Mouse (Mus musculus) hindbrain, embryonic 14.5 days (tissue): ENCODE measurements around the gene Adpgk. TPM values are rescaled to one million over a fixed set of nuclear protein-coding genes. Genes with fewer than 3 reads are reported as not detected.

Experiments used
- ATAC-seq: fragments of 200-750 bp; cut with Nextera tagmentation; 2 replicates; pipeline ENCODE4 v1.8.0; 2017; ENCODE audit warnings: moderate number of reproducible peaks, mild to moderate bottlenecking, moderate TSS enrichment, moderate library complexity; ENCODE audit not compliant: low FRiP score
- DNase-seq: peaks from one replicate; pipeline ENCODE4 v3.0.0-alpha.2; 2015; ENCODE audit warnings: low spot score
- H3K27ac ChIP-seq: fragments of 300-500 bp; sonication (generic); 2 replicates; pipeline ENCODE4 v1.5.1; 2014; ENCODE audit warnings: mild to moderate bottlenecking, moderate library complexity
- H3K27me3 ChIP-seq: fragments of 300-500 bp; sonication (generic); 2 replicates; pipeline ENCODE4 v1.6.1; 2014; ENCODE audit warnings: mild to moderate bottlenecking, low read length, mixed read lengths; ENCODE audit not compliant: control insufficient read depth, insufficient read depth
- H3K36me3 ChIP-seq: fragments of 300-500 bp; sonication (generic); replicated peaks from 2 replicates; pipeline ENCODE4 v1.6.1; 2014; ENCODE audit not compliant: control insufficient read depth, insufficient read depth
- H3K4me1 ChIP-seq: fragments of 300-500 bp; sonication (generic); replicated peaks from 2 replicates; pipeline ENCODE4 v1.6.1; 2014; ENCODE audit warnings: antibody characterized with exemption, low read length, mixed read lengths; ENCODE audit not compliant: control insufficient read depth, insufficient read depth
- H3K4me2 ChIP-seq: fragments of 300-500 bp; sonication (generic); replicated peaks from 2 replicates; pipeline ENCODE4 v1.6.1; 2014; ENCODE audit warnings: mild to moderate bottlenecking, moderate library complexity
- H3K4me3 ChIP-seq: fragments of 300-500 bp; sonication (generic); replicated peaks from 2 replicates; pipeline ENCODE4 v1.5.1; 2014; ENCODE audit warnings: mild to moderate bottlenecking, low read length
- H3K9ac ChIP-seq: fragments of 300-500 bp; sonication (generic); 2 replicates; pipeline ENCODE4 v1.6.1; 2014
- H3K9me3 ChIP-seq: fragments of 300-500 bp; sonication (generic); 2 replicates; pipeline ENCODE4 v1.6.1; 2016; ENCODE audit warnings: low read length; ENCODE audit not compliant: control insufficient read depth
- WGBS: fragments of 180-500 bp; shearing (Covaris S2); extraction: QIAGEN DNeasy Blood & Tissue Kit; methylation state at CpG from one replicate; pipeline ENCODE4 v1.1.7; 2014; 5-methylcytosine and 5-hydroxymethylcytosine counted together
- polyA plus RNA-seq: library from polyadenylated mRNA; unstranded; fragments of >200 nt; fragmentation: Nextera tagmentation; extraction: Ambion mirVana; gene quantifications from 2 replicates; pipeline ENCODE4 v1.2.1, GENCODE M21; 2014

Adpgk gene
- polyA plus RNA-seq, 1 experiment from 2014 or later, result 26.8 TPM

DNA sequence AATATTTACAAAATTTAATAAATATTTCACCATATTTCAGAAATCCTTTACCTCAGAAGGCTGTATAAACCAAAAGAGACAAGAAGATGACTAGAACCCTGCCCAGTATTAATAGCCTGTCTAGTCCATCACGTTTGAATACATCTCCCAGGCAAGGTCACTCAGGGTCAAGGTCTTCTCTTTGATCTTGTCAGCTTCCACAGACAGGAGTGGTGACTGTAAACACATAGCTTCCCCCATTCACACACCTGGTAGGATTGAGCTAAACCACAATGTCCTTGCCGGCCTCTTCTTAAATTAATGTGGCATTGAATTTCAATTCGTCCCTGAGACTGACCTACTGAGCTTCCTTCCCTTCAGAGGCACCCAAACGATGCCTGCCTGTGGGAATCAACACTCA, 20.3 kb upstream of the Adpgk start:
- no peak overlapping the region for H3K9ac ChIP-seq
- H3K27me3 ChIP-seq, result no peaks in the 10 kb centered on the region
- H3K9me3 ChIP-seq, result no peaks in the 10 kb centered on the region
- ATAC-seq (no peak), DNase-seq (no peak)
- no peak overlapping the region for H3K4me2 ChIP-seq
- 0 out of 2 replicates have a peak, but pooled peaks cover 3% of the 10 kb centered on the region for H3K4me1 ChIP-seq
- no peak overlapping the region for H3K4me3 ChIP-seq
- no peaks in the 10 kb centered on the region for H3K36me3 ChIP-seq
- H3K27ac ChIP-seq, result no peak overlapping the region
- WGBS, result 37% methylated on average over 4 of the region's 4 CpGs

DNA sequence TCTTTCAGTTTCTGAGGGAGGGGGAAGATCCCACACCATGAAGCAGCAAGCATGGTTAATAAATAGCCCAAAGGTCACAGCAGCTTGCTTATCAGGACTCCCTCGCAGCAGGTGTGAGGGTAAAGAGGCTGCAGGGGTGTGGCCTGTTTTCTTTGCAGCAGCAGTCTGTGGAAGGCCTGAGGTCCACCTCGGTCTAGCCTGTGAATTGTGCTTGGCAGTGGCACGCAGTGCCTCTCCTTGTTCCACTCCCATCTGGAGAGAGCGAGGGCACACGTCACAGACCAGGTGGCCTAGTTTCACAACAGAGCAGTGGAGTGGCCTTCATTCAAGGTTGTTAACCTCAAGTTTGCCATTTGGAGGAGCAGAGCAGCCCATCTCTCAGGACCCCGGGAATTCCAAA, 19.6 kb upstream of the Adpgk start:
- 41% methylated on average over 6 of the region's 6 CpGs for WGBS
- Histone ChIP-seq H3K36me3 (no peaks in the 10 kb centered on the region), H3K27ac (no peak overlapping the region), H3K4me2 (no peak overlapping the region), H3K9ac (no peak overlapping the region), H3K4me1 (0 out of 2 replicates have a peak, but pooled peaks cover 3% of the 10 kb centered on the region), H3K9me3 (no peaks in the 10 kb centered on the region), H3K4me3 (no peak overlapping the region), H3K27me3 (no peaks in the 10 kb centered on the region)
- no peak for DNase-seq
- no peak for ATAC-seq

DNA sequence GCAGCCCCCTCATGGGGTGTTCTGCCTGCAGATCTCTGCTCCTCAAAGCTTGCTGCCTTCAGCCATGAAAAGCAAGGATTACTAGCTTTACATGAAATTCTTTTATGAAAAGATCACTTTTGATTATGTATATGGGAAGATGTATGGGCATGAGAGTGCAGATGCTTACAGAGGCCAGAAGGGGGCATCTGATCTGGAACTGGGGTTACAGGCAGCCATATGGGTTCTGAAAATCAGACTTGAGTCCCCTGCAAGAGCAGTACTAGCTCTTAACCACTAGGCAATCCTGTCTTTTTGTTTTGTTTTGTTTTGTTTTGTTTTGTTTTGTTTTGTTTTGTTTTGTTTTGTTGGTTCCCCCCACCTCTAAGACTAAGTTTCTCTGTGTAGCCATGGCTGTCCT, 18.2 kb upstream of the Adpgk start:
- no peak overlapping the region for H3K9ac ChIP-seq
- ATAC-seq (no peak), DNase-seq (no peak)
- no peak overlapping the region for H3K27ac ChIP-seq
- H3K4me3 ChIP-seq, result no peak overlapping the region
- no peak overlapping the region for H3K4me2 ChIP-seq
- H3K36me3 ChIP-seq, result no peaks in the 10 kb centered on the region
- 0 out of 2 replicates have a peak, but pooled peaks cover 3% of the 10 kb centered on the region for H3K4me1 ChIP-seq
- H3K27me3 ChIP-seq, result no peaks in the 10 kb centered on the region
- H3K9me3 ChIP-seq, result no peaks in the 10 kb centered on the region

- Histone ChIP-seq H3K4me1 (no peaks in the 10 kb centered on the region), H3K36me3 (no peaks in the 10 kb centered on the region), H3K9ac (no peak overlapping the region), H3K4me3 (no peak overlapping the region), H3K27ac (no peak overlapping the region), H3K4me2 (no peak overlapping the region), H3K27me3 (no peaks in the 10 kb centered on the region), H3K9me3 (no peaks in the 10 kb centered on the region)
- ATAC-seq, result no peak
- DNase-seq, result no peak
- 84% methylated on average over 19 of the region's 19 CpGs for WGBS
Measured at GRCm38 (mm10) chr9:59274846-59275455, 16.4 kb upstream of the Adpgk start.

GRCm38 (mm10) chr9:59278199-59278598, 13.2 kb upstream of the Adpgk start:
- no peaks in the 10 kb centered on the region for H3K9me3 ChIP-seq
- 95% methylated on average over 2 of the region's 2 CpGs for WGBS
- H3K27ac ChIP-seq, result no peak overlapping the region
- no peaks in the 10 kb centered on the region for H3K36me3 ChIP-seq
- DNase-seq (no peak), ATAC-seq (no peak)
- H3K27me3 ChIP-seq, result no peaks in the 10 kb centered on the region
- no peak overlapping the region for H3K4me3 ChIP-seq
- no peak overlapping the region for H3K4me2 ChIP-seq
- H3K9ac ChIP-seq, result no peak overlapping the region
- 0 out of 2 replicates have a peak, but pooled peaks cover 7% of the 10 kb centered on the region for H3K4me1 ChIP-seq

- Histone ChIP-seq H3K27me3 (no peaks in the 10 kb centered on the region), H3K4me2 (no peak overlapping the region), H3K4me3 (no peak overlapping the region), H3K9me3 (no peaks in the 10 kb centered on the region), H3K27ac (no peak overlapping the region), H3K36me3 (no peaks in the 10 kb centered on the region), H3K9ac (no peak overlapping the region), H3K4me1 (0 out of 2 replicates have a peak, but pooled peaks cover 7% of the 10 kb centered on the region)
- ATAC-seq, result no peak
- DNase-seq, result no peak
- whole genome bisulfite sequencing, result 77% methylated on average over 5 of the region's 5 CpGs
Measured at GRCm38 (mm10) chr9:59278694-59279093, 12.7 kb upstream of the Adpgk start.

DNA sequence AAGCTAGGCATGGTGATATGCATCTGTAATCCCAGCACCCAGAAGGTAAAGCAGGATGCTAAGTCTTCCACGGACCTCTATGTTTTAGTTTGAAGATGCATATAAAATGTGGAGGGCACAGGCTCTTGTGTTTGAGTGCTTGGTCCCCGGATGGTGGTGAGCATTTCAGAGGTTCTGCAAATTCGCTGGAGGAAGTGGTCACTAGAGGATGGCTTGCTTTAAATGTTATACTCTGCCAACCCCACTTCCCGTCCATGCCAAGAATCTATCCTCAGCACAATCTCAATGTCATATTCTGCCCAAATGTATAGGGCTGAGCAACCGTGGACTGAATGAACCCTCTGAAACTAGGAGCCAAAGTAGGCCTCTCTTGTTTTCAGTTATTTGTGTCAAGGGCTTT, 10.5 kb upstream of the Adpgk start:
- Histone ChIP-seq H3K4me3 (no peak overlapping the region), H3K27me3 (no peaks in the 10 kb centered on the region), H3K4me2 (no peak overlapping the region), H3K9ac (no peak overlapping the region), H3K9me3 (no peaks in the 10 kb centered on the region), H3K27ac (no peak overlapping the region), H3K4me1 (0 out of 2 replicates have a peak, but pooled peaks cover 7% of the 10 kb centered on the region), H3K36me3 (no peaks in the 10 kb centered on the region)
- ATAC-seq (no peak), DNase-seq (no peak)
- 94% methylated on average over 5 of the region's 5 CpGs for WGBS

DNA sequence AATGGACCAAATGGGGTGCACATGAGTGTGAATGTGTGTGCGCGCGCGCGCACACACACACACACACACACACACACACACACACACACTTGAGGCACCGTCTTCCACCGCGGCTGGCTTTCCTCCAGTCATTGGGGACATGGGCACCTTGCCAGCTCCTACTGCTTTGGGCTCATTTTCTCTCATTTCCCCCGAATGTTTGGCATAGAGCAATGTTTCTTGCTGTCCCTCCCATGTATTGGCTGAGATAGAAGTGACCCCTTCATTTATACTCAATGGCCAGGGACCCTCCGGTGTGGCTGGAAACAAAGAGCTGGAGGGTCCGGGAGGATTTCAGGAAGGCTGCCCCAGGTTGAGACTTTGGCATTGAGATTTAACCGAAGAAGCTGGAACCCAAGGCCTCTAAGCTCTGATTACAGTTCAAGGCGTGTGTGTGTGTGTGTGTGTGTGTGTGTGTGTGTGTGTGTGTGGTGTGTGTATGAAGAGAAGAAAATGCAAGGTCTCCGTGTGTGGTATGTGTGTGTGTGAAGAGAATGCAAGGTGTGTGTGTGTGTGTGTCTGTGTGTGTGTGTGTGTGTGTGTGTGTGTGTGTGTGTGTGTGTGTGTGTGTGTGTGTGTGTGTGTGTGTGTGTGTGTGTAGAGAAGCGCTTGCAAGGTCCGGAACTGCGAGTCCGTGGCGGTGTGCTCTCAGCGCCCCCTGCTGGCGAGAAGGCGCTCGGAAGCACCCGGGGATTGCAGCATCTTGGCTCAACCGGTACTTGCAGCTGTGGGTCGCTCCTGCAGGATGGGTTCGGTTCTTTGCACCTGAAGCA, 9.3 kb upstream of the Adpgk start:
- no peaks in the 10 kb centered on the region for H3K27me3 ChIP-seq
- H3K9me3 ChIP-seq, result no peaks in the 10 kb centered on the region
- H3K4me1 ChIP-seq, result 0 out of 2 replicates have a peak, but pooled peaks cover 7% of the 10 kb centered on the region
- H3K4me3 ChIP-seq, result no peak overlapping the region
- WGBS, result 38% methylated on average over 26 of the region's 27 CpGs
- H3K9ac ChIP-seq, result 0 out of 2 replicates have a peak overlapping the region, but pooled peaks have one; percentile 14
- no peak overlapping the region for H3K27ac ChIP-seq
- peak; percentile 86 for DNase-seq
- no peaks in the 10 kb centered on the region for H3K36me3 ChIP-seq
- peak overlapping the region; percentile 32 for H3K4me2 ChIP-seq
- peak; percentile 74 for ATAC-seq

DNA sequence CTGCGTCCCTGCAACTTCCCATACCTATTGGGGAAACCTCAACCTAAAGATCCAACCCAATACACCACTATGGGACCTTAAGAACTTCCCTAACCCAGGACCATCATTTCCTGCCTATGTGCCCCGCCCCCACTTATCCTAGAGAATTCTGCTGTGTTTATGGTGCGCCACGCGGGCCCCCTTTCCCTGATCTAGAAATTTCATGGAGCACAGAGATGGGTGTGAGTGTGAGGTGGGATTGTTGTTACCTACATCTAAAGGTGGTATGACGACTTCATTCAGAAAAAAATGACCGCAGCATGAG, 8.7 kb upstream of the Adpgk start:
- H3K4me2 ChIP-seq, result peak overlapping the region; percentile 32; the same call in 1 of the 2 replicates
- no peaks in the 10 kb centered on the region for H3K36me3 ChIP-seq
- H3K4me3 ChIP-seq, result no peak overlapping the region
- H3K9ac ChIP-seq, result 0 out of 2 replicates have a peak overlapping the region, but pooled peaks have one; percentile 14
- DNase-seq (no peak), ATAC-seq (no peak)
- H3K9me3 ChIP-seq, result no peaks in the 10 kb centered on the region
- H3K27ac ChIP-seq, result no peak overlapping the region
- no peaks in the 10 kb centered on the region for H3K27me3 ChIP-seq
- WGBS, result 64% methylated on average over 7 of the region's 7 CpGs
- H3K4me1 ChIP-seq, result 0 out of 2 replicates have a peak, but pooled peaks cover 7% of the 10 kb centered on the region
